Mouse (Mus musculus): ENCODE measurements around the gene Prkci. TPM values are rescaled to one million over a fixed set of nuclear protein-coding genes. Genes with fewer than 3 reads are reported as not detected.

Gene Prkci
- polyA plus RNA-seq, 1 experiment from 2014 or later, result 25.1 TPM

DNA sequence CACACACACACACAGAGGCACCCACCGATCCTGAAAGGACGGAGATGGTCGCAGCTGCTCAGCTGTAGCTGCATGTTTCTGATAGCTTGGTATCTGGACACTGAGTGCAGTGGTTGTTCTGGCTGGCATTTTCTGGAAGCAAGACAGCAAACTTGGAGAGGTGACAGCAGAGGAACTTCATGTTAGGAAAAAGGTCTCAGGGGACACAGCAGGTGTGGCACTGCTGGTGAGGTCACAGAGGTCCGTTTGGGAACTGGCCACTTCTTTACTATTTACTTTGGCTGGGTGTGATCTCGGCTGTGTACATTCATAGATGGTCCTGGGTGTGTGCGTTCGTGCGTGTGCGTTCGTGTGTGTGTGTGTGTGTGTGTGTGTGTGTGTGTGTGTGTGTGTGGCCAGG, 83.9 kb downstream of the Prkci start:
- Histone ChIP-seq H3K9ac (replicated peaks) (no peak overlapping the region), H3K27ac (replicated peaks) (no peak overlapping the region), H3K36me3 (no peaks in the 10 kb centered on the region), H3K9me3 (replicated peaks) (no peaks in the 10 kb centered on the region), H3K4me3 (replicated peaks) (no peak overlapping the region), H3K4me2 (no peak overlapping the region), H3K27me3 (replicated peaks) (no peaks in the 10 kb centered on the region), H3K4me1 (peaks cover 6% of the 10 kb centered on the region)
- no peak for ATAC-seq (ENCODE audit: low FRiP score)
- whole genome bisulfite sequencing, result 75% methylated on average over 10 of the region's 10 CpGs

DNA sequence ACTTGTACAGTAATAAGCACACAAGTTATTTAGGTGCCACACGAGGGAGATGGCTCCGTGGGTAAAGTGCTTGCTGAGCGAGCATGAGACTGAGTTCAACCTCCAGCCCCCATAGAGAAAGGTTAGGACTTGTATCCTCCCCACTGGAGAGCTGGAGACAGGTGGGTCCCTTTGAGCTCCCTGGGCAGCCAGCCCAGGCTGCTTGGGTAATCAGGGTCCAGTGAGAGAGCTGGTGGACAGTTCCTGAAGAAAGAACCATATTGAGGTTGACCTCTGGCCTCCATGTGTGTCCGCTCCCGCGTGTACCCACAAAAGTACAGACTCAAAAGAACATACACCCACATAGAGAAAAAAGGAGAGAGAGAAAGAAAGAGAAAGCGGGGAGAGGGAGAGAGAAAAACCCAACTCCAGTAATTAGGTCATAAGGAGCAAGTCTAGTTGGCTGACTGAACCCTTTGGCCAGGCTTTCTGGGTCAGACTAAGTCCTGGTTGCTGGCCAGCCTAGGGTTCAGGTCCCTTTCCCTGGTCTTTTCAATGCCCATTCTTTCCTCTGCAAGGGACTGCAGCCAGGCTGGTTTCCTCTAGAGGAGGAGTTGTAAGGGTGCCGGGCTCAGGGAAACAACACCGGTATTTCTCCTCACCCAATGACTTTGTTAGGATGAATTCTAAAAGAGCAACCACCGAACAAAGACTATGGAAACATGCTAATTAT, 85.4 kb downstream of the Prkci start:
- Histone ChIP-seq H3K36me3 (no peaks in the 10 kb centered on the region), H3K27me3 (replicated peaks) (no peaks in the 10 kb centered on the region), H3K9me3 (replicated peaks) (no peaks in the 10 kb centered on the region), H3K4me3 (replicated peaks) (no peak overlapping the region), H3K4me1 (peaks cover 6% of the 10 kb centered on the region), H3K27ac (replicated peaks) (no peak overlapping the region), H3K9ac (replicated peaks) (no peak overlapping the region), H3K4me2 (no peak overlapping the region)
- WGBS, result 86% methylated on average over 10 of the region's 10 CpGs
- no peak for ATAC-seq (ENCODE audit: low FRiP score)

DNA sequence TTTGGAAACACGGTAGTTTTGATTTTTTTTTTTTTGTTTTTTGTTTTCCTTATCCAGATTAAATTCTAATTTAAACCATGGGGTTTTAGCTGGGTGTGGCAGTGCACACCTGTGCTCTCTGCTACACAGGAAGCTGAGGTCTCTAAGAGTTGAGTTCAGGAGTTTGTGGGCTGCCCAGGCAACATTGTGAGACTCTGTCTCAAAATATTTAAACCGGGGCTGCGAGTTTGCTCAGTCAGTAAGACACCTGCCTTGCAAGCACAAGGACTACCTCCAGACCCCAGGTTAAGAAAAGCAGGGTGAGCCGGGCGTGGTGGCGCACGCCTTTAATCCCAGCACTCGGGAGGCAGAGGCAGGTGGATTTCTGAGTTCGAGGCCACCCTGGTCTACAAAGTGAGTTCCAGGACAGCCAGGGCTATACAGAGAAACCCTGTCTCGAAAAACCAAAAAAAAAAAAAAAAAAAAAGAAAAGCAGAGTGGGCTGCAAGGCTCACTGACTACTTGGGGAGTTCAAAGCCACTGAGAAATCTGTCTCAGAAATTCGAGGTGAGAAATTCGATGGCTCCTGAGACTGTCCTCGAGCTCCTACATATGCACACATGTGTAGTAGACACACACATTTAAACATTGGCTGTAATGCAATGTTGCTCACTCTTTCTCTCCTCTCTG, 87.4 kb downstream of the Prkci start:
- H3K27me3 ChIP-seq (replicated peaks), result no peaks in the 10 kb centered on the region
- no peak overlapping the region for H3K27ac ChIP-seq (replicated peaks)
- no peaks in the 10 kb centered on the region for H3K36me3 ChIP-seq
- 91% methylated on average over 12 of the region's 13 CpGs for WGBS
- no peak for ATAC-seq (ENCODE audit: low FRiP score)
- no peak overlapping the region for H3K4me3 ChIP-seq (replicated peaks)
- no peak overlapping the region for H3K4me2 ChIP-seq
- H3K4me1 ChIP-seq, result peaks cover 6% of the 10 kb centered on the region
- H3K9ac ChIP-seq (replicated peaks), result no peak overlapping the region
- no peaks in the 10 kb centered on the region for H3K9me3 ChIP-seq (replicated peaks)

DNA sequence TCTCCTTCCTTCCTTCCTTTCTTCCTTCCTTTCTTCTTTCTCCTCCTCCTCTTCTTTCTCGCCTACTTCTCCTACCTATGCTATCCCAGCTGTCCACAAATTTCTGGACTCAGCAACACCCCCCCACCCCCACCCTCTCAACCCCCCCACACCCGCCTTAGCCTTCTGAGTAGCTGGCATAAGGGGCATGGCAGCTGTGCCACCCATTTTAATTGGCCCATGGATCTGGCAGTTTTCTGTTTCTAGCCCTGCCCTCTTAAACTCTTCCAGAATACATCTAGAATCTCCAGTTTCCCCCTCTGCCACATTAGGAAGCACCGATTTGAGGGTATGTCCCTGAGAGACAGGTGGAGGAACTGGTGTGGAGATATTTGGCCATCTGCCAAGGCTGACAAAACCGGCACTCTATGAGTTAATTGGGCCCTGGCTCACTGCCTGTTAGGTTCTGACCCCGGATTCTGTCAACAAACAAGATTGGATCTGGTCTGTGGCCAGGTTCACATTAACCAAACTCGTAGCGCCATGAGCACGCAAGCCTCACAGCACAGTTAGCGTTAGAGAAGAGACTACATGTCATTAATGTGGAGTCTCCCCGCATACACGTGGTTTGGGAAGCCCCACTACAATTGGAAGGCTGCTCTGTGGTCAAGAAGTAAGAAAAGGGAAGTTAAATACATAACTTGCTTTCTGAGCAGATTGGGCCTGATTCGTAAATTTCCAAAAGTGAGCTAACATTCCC, 88.1 kb downstream of the Prkci start:
- 39% methylated on average over 12 of the region's 12 CpGs for WGBS
- H3K27ac ChIP-seq (replicated peaks), result no peak overlapping the region
- no peak for ATAC-seq (ENCODE audit: low FRiP score)
- no peaks in the 10 kb centered on the region for H3K9me3 ChIP-seq (replicated peaks)
- H3K27me3 ChIP-seq (replicated peaks), result no peaks in the 10 kb centered on the region
- H3K4me2 ChIP-seq, result peak overlapping the region; percentile 34; the same call in 1 of the 2 replicates
- no peak overlapping the region for H3K4me3 ChIP-seq (replicated peaks)
- no peaks in the 10 kb centered on the region for H3K36me3 ChIP-seq
- H3K4me1 ChIP-seq, result peaks cover 6% of the 10 kb centered on the region
- H3K9ac ChIP-seq (replicated peaks), result no peak overlapping the region

DNA sequence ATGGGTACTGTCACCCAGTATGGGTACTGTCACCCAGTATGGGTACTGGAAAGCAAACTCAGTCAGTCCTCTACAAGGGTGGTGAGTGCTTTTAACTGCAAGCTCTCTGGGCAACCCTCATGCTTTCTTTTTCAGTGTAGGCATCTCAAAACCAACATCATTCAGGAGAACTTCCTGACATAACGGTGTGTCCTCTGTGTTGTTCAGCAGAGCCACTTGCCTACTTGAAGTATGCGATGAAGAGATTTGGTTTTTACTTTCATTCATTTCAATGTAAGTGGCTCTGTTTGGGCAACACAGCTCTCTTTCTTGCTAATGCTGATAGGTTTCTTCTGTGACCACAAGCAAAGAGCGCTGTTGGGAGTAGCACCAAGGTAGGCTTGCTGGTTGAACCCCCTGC, 89.5 kb downstream of the Prkci start:
- H3K4me2 ChIP-seq, result no peak overlapping the region
- H3K4me3 ChIP-seq (replicated peaks), result no peak overlapping the region
- no peaks in the 10 kb centered on the region for H3K9me3 ChIP-seq (replicated peaks)
- no peak for ATAC-seq (ENCODE audit: low FRiP score)
- no peaks in the 10 kb centered on the region for H3K27me3 ChIP-seq (replicated peaks)
- no peaks in the 10 kb centered on the region for H3K36me3 ChIP-seq
- 87% methylated on average over 3 of the region's 3 CpGs for WGBS
- peaks cover 6% of the 10 kb centered on the region for H3K4me1 ChIP-seq
- H3K9ac ChIP-seq (replicated peaks), result no peak overlapping the region
- H3K27ac ChIP-seq (replicated peaks), result no peak overlapping the region

DNA sequence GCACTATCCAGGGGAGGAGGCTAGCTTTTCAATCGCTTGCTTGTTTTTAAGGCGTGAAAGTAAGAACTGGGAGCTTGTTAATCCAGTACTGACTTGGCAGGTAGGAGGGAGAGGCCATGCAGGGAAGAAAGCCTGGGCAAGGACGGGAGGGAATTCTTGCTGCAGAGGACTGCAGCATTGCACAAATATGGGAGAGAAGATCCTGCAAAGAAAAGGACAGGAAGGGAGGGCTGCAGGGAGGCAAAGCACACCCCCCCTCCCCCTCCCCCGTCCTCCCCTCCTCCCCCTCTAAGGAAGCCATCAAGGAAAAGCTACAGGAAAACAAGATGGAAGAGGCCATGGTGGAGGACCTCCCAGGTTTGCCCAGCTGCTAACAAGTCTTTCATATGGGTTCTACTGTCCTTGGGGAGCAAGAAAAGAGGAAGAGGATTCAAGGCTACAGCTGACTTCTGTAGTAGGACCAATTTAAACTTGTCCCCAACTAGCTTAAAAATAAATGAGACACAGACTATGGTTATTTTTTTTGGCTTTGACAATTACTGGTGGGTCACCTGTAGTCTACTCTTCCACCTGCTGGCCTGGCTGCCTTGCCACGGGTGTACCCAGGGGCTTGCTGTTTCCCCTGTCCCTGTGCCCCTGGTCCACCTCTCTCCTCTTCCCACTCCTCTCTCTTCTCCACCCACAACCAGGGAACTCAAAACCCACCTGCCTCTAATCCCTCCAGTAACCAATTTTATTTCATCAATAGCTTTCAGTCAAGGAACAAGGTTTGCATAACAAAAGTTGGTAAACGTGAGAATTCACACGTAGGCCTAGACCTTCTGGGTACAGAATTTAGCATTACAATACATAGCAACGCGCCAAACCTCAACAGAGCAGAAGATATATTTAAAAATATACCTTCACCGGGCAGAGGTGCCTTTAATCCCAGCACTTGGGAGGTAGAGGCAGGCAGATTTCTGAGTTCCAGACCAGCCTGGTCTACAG, 93.5 kb downstream of the Prkci start:
- 43% methylated on average over 10 of the region's 10 CpGs for WGBS
- H3K4me3 ChIP-seq (replicated peaks), result no peak overlapping the region
- ATAC-seq (ENCODE audit: low FRiP score), result no peak
- no peaks in the 10 kb centered on the region for H3K9me3 ChIP-seq (replicated peaks)
- H3K4me1 ChIP-seq, result peaks cover 10% of the 10 kb centered on the region
- no peak overlapping the region for H3K9ac ChIP-seq (replicated peaks)
- no peaks in the 10 kb centered on the region for H3K27me3 ChIP-seq (replicated peaks)
- no peaks in the 10 kb centered on the region for H3K36me3 ChIP-seq
- H3K4me2 ChIP-seq, result no peak overlapping the region
- H3K27ac ChIP-seq (replicated peaks), result no peak overlapping the region

DNA sequence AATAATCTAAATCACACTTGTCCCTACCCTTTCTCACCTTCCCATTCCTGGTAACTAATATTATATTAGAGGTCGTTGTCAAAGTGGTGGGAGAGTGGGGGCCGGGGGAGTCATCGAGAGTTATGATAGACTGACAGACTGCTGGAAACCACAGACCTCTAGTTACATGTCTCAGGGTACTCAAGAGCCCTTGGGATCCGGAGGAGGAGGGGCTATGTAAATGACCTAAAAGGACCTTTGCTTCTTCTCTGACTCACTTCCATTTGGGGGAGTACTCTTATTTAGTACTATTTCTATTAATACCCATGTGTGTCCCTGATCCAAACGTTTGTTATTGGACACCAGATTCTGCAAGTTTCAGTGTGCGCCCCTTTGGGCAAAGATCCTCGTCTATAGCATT, 94.4 kb downstream of the Prkci start:
- H3K4me1 ChIP-seq, result peaks cover 10% of the 10 kb centered on the region
- H3K4me2 ChIP-seq, result no peak overlapping the region
- ATAC-seq (ENCODE audit: low FRiP score), result no peak
- H3K27me3 ChIP-seq (replicated peaks), result no peaks in the 10 kb centered on the region
- no peaks in the 10 kb centered on the region for H3K36me3 ChIP-seq
- no peaks in the 10 kb centered on the region for H3K9me3 ChIP-seq (replicated peaks)
- H3K4me3 ChIP-seq (replicated peaks), result no peak overlapping the region
- no peak overlapping the region for H3K27ac ChIP-seq (replicated peaks)
- WGBS, result 69% methylated on average over 7 of the region's 7 CpGs
- no peak overlapping the region for H3K9ac ChIP-seq (replicated peaks)

DNA sequence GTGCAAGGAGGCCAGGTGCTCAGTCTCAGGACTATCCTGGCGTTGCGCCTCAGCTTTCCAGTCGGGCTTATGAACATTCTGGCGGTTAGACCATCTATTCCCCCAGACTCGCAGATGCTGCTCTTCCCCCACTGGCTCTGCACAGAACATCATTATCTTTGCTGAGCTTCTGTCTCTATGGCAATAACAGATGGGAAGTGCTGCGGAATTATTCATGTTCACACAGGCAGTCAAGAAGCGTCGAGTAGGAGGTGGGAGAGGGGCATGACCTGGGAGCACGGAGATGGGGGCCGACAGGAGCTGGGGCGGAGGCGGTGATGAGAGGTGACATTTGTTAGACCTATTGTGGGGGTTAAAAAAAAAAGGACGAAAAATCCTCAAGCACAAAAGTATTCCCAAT, 97.6 kb downstream of the Prkci start:
- Histone ChIP-seq H3K4me3 (replicated peaks) (peak overlapping the region; percentile 96), H3K4me1 (peaks cover 27% of the 10 kb centered on the region), H3K9me3 (replicated peaks) (no peaks in the 10 kb centered on the region), H3K9ac (replicated peaks) (peak overlapping the region; percentile 73), H3K4me2 (peak overlapping the region; percentile 76), H3K27ac (replicated peaks) (peak overlapping the region; percentile 98), H3K36me3 (no peaks in the 10 kb centered on the region), H3K27me3 (replicated peaks) (no peaks in the 10 kb centered on the region)
- peak; percentile 13 for ATAC-seq (ENCODE audit: low FRiP score)
- WGBS, result 3% methylated on average over 13 of the region's 13 CpGs

DNA sequence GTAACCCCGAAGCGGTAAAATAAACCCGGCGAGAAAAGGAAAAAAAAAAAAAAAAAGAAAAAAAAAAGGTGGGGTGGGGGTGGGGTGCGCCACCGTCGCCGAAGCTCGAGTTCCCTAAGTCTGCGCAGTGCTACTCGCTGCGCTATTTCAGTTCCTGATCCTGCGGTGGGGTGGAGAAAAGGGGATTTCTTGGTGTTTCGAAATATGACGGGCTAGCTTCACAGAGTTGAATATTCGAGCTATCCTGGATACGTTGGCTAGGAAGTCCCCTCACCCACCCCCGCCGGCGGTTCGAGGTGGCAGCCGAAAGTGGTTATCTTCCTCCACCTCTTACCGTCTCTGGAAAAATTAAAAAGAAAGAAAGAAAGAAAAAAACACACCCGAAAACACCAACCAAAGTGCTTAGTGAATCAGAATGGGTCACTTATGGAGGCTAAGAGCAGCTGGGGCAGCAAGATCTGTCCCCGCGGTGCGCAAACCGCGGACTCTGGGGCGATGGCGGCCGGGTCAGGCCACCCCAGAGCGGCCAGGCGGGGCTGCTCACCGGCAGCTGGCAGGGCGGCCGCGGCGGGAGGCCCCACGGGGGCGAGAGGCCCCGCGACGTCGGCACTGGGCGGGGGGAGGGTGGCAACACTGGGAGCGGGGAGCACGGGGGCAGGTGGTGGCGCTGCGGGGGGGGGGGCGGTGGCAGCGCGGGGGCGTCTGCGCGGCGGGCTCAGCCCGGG, 98.2 kb downstream of the Prkci start:
- ATAC-seq (ENCODE audit: low FRiP score), result peak; percentile 38

DNA sequence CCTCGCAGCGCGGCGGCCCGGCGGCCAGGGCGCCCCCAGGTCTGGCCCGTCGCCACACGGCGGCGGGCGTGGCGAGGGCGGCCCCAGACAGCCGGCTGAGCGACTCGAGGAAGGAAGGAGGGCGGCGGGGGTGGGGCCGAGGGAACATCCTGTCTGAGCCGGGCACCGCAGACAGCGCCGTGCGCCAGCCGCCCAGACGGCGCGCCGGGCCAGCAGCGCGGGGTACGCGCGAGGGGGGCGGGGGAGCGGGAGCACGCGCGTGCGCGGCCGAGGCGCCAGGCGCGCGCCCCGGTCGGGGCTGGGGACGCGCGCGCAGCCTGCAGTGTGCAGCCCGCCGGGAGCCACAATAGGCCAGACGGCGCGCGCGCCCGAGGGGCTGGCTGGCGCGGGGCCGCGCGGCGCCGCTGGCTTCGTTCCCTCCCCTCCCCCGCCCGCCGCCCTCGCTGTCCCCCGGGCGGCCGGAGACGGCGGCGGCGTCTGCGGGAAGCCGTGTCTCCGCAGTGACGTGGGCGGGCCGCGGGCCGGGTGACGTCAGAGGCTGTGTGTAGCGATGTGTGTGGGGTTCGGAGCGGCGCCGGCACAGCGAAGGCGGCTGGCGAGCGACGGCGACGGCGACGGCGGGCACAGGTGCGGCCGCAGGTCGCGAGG, 99.1 kb downstream of the Prkci start, which contains the start of gene Skil:
Gene Skil, plus strand, starts transcription at position 528 of the 648 bp plus-strand sequence.
- Histone ChIP-seq H3K9me3 (replicated peaks) (no peaks in the 10 kb centered on the region), H3K4me3 (replicated peaks) (peak within 1 kb of the TSS; percentile 96), H3K36me3 (no peaks in the 10 kb centered on the region), H3K4me2 (peak within 1 kb of the TSS; percentile 76), H3K4me1 (peaks cover 36% of the 10 kb centered on the region), H3K27ac (replicated peaks) (peak within 1 kb of the TSS; percentile 98), H3K27me3 (replicated peaks) (no peaks in the 10 kb centered on the region), H3K9ac (replicated peaks) (peak within 1 kb of the TSS; percentile 88)
- 0% methylated on average over 84 of the region's 109 CpGs for WGBS
- peak; percentile 94 for ATAC-seq (ENCODE audit: low FRiP score)

More for the DNA sequence above, 98.2 kb downstream of the Prkci start:
- Histone ChIP-seq H3K9ac (replicated peaks) (peak overlapping the region; percentile 73), H3K36me3 (no peaks in the 10 kb centered on the region), H3K9me3 (replicated peaks) (no peaks in the 10 kb centered on the region), H3K4me3 (replicated peaks) (peak overlapping the region; percentile 96), H3K4me2 (peak overlapping the region; percentile 76), H3K27me3 (replicated peaks) (no peaks in the 10 kb centered on the region), H3K4me1 (peaks cover 32% of the 10 kb centered on the region), H3K27ac (replicated peaks) (peak overlapping the region; percentile 98)
- under 1% methylated on average over 33 of the region's 58 CpGs for WGBS
